Mouse (Mus musculus): ENCODE measurements around the gene Rhoh. TPM values are rescaled to one million over a fixed set of nuclear protein-coding genes. Genes with fewer than 3 reads are reported as not detected.

Rhoh gene
- polyA plus RNA-seq, 1 experiment from 2014 or later: 0.37 TPM

GRCm38 (mm10) chr5:65934783-65935182 is 73.8 kb downstream of the Rhoh start, which contains the start of gene Chrna9:
TSS of gene Chrna9 (plus strand) at chr5:65934921.
- H3K4me2 ChIP-seq: no peak within 1 kb of the TSS
- H3K9ac ChIP-seq (ENCODE audit: low read depth, low read length): no peak within 1 kb of the TSS

GRCm38 (mm10) chr5:65937011-65937726 is 76.2 kb downstream of the Rhoh start:
- no peaks in the 10 kb centered on the region for H3K36me3 ChIP-seq (ENCODE audit: control insufficient read depth, insufficient read depth, low read length)
- H3K4me2 ChIP-seq: no peak overlapping the region
- 53% methylated on average over 11 of the region's 11 CpGs for WGBS (ENCODE audit: insufficient replicate concordance)
- H3K9ac ChIP-seq (ENCODE audit: low read depth, low read length): no peak overlapping the region
- H3K27ac ChIP-seq (ENCODE audit: low read depth, low read length): 0 out of 2 replicates have a peak overlapping the region, but pooled peaks have one; percentile 15
- no peaks in the 10 kb centered on the region for H3K4me1 ChIP-seq (ENCODE audit: control insufficient read depth, insufficient read depth, low read length)
- H3K27me3 ChIP-seq (ENCODE audit: control insufficient read depth, insufficient read depth, low read length): no peaks in the 10 kb centered on the region
- ATAC-seq (replicated peaks; ENCODE audit: insufficient number of reproducible peaks, low FRiP score, low TSS enrichment): no peak
- H3K4me3 ChIP-seq (ENCODE audit: low read depth, low read length): no peak overlapping the region
- H3K9me3 ChIP-seq (replicated peaks; ENCODE audit: control insufficient read depth, low read length): no peaks in the 10 kb centered on the region

More at GRCm38 (mm10) chr5:65934783-65935182, 73.8 kb downstream of the Rhoh start, which contains the start of gene Chrna9:
- WGBS (ENCODE audit: insufficient replicate concordance): 77% methylated on average over 5 of the region's 5 CpGs
- H3K4me3 ChIP-seq (ENCODE audit: low read depth, low read length): no peak within 1 kb of the TSS
- no peaks in the 10 kb centered on the region for H3K36me3 ChIP-seq (ENCODE audit: control insufficient read depth, insufficient read depth, low read length)
- H3K9me3 ChIP-seq (replicated peaks; ENCODE audit: control insufficient read depth, low read length): no peaks in the 10 kb centered on the region
- H3K27me3 ChIP-seq (ENCODE audit: control insufficient read depth, insufficient read depth, low read length): no peaks in the 10 kb centered on the region
- no peaks in the 10 kb centered on the region for H3K4me1 ChIP-seq (ENCODE audit: control insufficient read depth, insufficient read depth, low read length)
- H3K27ac ChIP-seq (ENCODE audit: low read depth, low read length): no peak within 1 kb of the TSS
- no peak for ATAC-seq (replicated peaks; ENCODE audit: insufficient number of reproducible peaks, low FRiP score, low TSS enrichment)

DNA sequence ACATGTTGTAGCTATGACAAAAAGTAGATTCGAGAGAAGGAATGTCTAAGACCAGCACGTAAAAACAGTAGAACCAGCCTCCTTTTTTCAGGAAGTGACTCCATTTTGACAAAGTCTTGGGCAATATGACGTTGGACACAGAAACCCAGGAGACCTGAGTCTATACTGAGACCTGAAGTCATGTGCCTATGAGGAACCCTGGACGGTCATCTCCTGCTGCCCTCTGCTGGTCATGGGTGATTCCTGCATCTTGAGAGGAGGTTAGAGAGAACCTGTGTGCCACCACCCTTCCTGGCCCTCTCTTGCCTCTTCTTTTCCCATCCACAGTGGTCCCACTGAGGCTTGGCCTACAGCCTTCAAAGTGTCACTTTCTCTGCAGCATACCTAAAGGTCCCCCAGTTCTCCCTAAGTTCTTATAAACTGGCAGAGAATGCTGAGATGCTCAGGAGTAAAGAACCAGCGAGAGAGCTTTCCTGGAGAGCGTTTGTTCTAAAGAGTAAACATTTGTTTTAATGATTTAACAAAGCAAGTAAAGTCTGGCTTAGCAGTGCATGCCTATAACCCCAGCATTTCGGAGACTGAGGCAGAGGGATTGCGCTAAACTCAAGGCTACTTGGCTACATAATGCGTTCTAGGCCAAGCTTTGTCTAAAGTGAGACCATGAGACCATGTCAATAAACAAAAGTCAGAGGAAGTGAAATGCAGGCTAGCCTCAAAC is 77.1 kb downstream of the Rhoh start:
- WGBS (ENCODE audit: insufficient replicate concordance): 52% methylated on average over 9 of the region's 9 CpGs
- Histone ChIP-seq H3K9ac (ENCODE audit: low read depth, low read length) (no peak overlapping the region), H3K4me3 (ENCODE audit: low read depth, low read length) (no peak overlapping the region), H3K36me3 (ENCODE audit: control insufficient read depth, insufficient read depth, low read length) (no peaks in the 10 kb centered on the region), H3K4me2 (no peak overlapping the region), H3K27ac (ENCODE audit: low read depth, low read length) (no peak overlapping the region), H3K4me1 (ENCODE audit: control insufficient read depth, insufficient read depth, low read length) (no peaks in the 10 kb centered on the region), H3K27me3 (ENCODE audit: control insufficient read depth, insufficient read depth, low read length) (no peaks in the 10 kb centered on the region), H3K9me3 (replicated peaks; ENCODE audit: control insufficient read depth, low read length) (no peaks in the 10 kb centered on the region)
- no peak; the same call in 1 of the 2 replicates for ATAC-seq (replicated peaks; ENCODE audit: insufficient number of reproducible peaks, low FRiP score, low TSS enrichment)

- no peaks in the 10 kb centered on the region for H3K4me1 ChIP-seq (ENCODE audit: control insufficient read depth, insufficient read depth, low read length)
- 69% methylated on average over 4 of the region's 4 CpGs for WGBS (ENCODE audit: insufficient replicate concordance)
- H3K9me3 ChIP-seq (replicated peaks; ENCODE audit: control insufficient read depth, low read length): no peaks in the 10 kb centered on the region
- no peaks in the 10 kb centered on the region for H3K27me3 ChIP-seq (ENCODE audit: control insufficient read depth, insufficient read depth, low read length)
- no peak overlapping the region for H3K4me2 ChIP-seq
- H3K4me3 ChIP-seq (ENCODE audit: low read depth, low read length): no peak overlapping the region
- no peak overlapping the region for H3K27ac ChIP-seq (ENCODE audit: low read depth, low read length)
- no peak overlapping the region for H3K9ac ChIP-seq (ENCODE audit: low read depth, low read length)
- ATAC-seq (replicated peaks; ENCODE audit: insufficient number of reproducible peaks, low FRiP score, low TSS enrichment): no peak
- no peaks in the 10 kb centered on the region for H3K36me3 ChIP-seq (ENCODE audit: control insufficient read depth, insufficient read depth, low read length)
These were observed 80.1 kb downstream of the Rhoh start for GRCm38 (mm10) chr5:65941145-65941544.

Other genes with a start within 250 kb of the Rhoh start
- 68.0 and 70.8 TPM in 2 replicates for gene Pds5a, start 162.9 kb upstream of the Rhoh start, polyA plus RNA-seq (2014; fragmentation: Nextera tagmentation; extraction: Ambion mirVana)
- gene N4bp2, start 97.7 kb upstream of the Rhoh start, polyA plus RNA-seq (2014; fragmentation: Nextera tagmentation; extraction: Ambion mirVana): 32.7 and 47.9 TPM in 2 replicates
- gene Chrna9, start 73.7 kb downstream of the Rhoh start, polyA plus RNA-seq (2014; fragmentation: Nextera tagmentation; extraction: Ambion mirVana): not detected in 2 replicates
- gene 9130230L23Rik, start 143.1 kb downstream of the Rhoh start, polyA plus RNA-seq (2014; fragmentation: Nextera tagmentation; extraction: Ambion mirVana): 0.29 TPM in 1 of 2 replicates, not detected in the other